Mouse (Mus musculus) G1E (cell line): ENCODE measurements around the gene Gfpt1.

Experiments used
- CTCF ChIP-seq: IDR thresholded peaks from 2 replicates; pipeline ENCODE4 v1.5.1; 2012; ENCODE audit warnings: low read depth, low read length, inconsistent platforms, mixed read lengths
- GATA1 ChIP-seq: IDR thresholded peaks from 2 replicates; pipeline ENCODE4 v1.6.1; 2012; ENCODE audit warnings: borderline replicate concordance, low read length, inconsistent platforms, mixed read lengths
- GATA2 ChIP-seq: IDR thresholded peaks from 2 replicates; pipeline ENCODE4 v1.6.1; 2012; ENCODE audit warnings: low read depth, low read length, inconsistent platforms, borderline replicate concordance
- POLR2AphosphoS5 ChIP-seq: IDR thresholded peaks from 2 replicates; pipeline ENCODE4 v1.6.1; 2012; ENCODE audit warnings: low read depth, low read length, inconsistent platforms; ENCODE audit not compliant: insufficient replicate concordance
- TAL1 ChIP-seq: conservative IDR thresholded peaks from 2 replicates; pipeline ENCODE4 v1.6.1; 2012; ENCODE audit warnings: low read depth, low read length, inconsistent platforms, mixed read lengths

DNA sequence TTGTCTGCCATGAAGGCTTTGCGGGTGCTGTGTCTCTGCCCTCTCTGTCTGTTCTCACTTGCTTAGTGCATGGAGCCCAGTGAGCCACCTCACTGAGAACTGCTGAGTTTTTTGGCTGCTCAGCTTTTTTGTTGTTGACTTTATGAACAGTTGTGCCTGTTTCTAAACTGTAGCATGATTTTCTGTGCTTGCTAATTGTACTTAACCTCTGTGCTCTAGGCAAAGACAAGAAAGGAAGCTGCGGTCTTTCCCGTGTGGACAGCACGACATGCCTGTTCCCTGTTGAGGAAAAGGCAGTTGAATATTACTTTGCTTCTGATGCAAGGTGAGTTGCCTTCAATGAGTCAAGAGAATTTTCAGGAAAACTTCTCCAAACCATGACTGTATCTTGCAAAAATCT, 20.9 kb downstream of the Gfpt1 start:
- TF ChIP-seq CTCF (no peak), POLR2AphosphoS5 (no peak), TAL1 (no peak), GATA1 (no peak), GATA2 (no peak)
